Mouse (Mus musculus): ENCODE measurements around the gene Ifng.

Gene Ifng

DNA sequence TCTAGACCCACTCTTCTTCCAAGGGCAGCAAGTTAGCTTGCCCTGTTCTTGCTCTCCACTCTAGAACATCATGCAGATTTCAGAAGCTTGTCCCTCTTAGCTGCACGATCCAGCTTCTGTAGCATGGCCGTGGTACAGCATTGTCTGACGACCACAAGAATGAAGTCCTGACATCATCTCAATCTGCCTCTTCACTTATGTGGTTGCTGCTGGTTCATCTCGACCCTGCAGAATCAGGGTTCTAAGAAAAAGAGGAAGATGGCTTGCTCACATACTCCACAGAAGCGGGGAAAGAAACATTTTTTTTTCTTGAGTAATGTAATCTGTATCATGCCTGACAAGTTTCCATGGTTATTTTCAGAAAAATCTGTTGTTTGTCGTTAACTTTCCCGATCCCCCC is 39.9 kb downstream of the Ifng start:
- no peak for DNase-seq

DNA sequence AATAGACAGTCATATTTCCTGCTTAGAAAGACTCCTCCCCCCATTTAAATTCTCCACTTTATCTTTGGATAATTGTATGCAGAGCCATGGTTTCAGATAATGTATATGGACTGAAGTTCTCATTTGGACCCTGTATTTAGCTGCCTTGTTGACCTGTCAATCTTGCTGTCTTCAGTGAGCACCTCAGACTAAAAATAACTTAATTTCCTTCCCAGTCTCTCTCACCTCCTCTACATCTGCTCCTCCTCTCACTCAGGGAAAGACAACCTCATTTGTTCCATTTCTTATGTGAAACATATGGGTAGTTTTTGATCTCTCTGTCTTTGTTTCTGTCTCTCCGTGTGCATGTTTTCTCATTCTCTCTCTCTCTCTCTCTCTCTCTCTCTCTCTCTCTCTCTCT is 53.3 kb downstream of the Ifng start:
- DNase-seq = no peak

- no peak for DNase-seq
Observed at GRCm38 (mm10) chr10:118495362-118495761, 54.5 kb downstream of the Ifng start.
